Mouse (Mus musculus) layer of hippocampus, postnatal 36 days (tissue): ENCODE measurements around the gene Birc3. TPM values are rescaled to one million over a fixed set of nuclear protein-coding genes. Genes with fewer than 3 reads are reported as not detected.
A peak's percentile ranks its signal among the peaks of the same experiment; 100 is the strongest.
"Not testable (repeated sequence)": the region's sequence is repeated elsewhere in the genome, so short reads cannot be mapped to it uniquely, and the experiment has no call there.

Experiments used
- DNase-seq, 2 experiments: peaks; one replicate each; pipeline ENCODE4 v3.0.0; 2022
- total RNA-seq, 2 experiments: library from RNA; stranded (reverse); gene quantifications; 2 replicates each; pipeline ENCODE4 v1.2.3; 2021

Birc3 gene
- total RNA-seq, 2 experiments from 2014 or later, result 1.4 to 3.2 TPM

- DNase-seq, result not testable (repeated sequence)
These were observed 6.0 kb downstream of the Birc3 start for GRCm38 (mm10) chr9:7866981-7867380.

GRCm38 (mm10) chr9:7860976-7861375 is 12.0 kb downstream of the Birc3 start:
- no peak for DNase-seq

DNA sequence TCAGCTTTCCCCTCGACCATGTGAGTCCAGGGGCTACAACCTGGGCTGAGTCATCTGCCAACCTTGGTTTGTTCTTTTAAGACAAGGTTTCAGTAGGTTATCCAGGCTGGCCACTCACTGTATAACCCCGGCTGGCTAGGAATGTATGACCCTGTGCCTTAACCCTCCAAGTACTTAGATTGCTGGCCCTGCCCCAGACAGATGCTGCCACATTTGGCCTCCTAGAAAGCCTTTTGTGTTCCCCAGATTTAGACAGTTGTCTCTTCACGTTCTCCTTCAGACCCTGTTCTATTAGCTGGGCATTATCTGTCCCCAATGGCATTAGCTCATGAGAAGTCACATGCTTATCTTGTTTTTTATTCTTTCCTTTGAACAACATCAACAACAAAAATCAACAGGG is 17.1 kb downstream of the Birc3 start:
- no peak for DNase-seq

DNA sequence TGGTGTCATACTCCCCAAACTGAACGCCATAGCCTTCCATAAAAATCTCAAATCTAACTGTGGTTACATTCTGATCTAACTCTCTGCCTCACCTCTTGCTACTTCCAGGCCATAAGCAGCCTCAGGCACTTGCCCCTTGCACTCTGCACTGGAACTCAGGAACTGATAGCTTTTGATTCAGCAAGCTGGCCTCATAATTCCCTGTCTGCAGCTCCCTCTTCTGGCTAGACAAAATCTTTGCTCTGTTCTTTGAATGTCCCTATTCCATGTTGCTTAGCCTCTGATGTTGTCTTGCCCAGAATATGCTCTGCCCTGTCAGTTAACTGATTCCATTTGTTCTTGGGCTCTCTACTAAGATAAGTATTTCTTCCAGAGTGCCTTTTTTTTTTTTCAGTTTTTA is 17.6 kb downstream of the Birc3 start:
- DNase-seq, result peak in 1 of 2 experiments; percentile 24

DNA sequence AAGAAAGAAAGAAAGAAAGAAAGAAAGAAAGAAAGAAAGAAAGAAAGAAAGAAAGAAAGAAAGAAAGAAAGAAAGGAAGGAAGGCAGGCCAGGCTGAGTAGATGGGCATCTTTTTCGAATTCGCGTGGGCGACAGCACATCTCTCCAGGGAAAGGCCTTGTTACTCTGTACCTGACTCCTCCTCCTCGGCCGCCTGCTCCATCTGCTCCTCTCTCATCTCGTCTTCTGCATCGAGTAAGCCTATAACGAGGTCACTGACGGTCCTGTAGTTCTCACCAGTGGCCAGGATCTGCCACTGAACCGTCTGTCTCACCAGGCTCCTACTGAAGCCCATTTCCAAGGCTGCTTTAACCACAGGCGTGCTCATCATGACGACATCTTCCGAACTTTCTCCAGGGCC is 18.8 kb downstream of the Birc3 start:
- DNase-seq, result not testable (repeated sequence)

GRCm38 (mm10) chr9:7852346-7853230 is 20.4 kb downstream of the Birc3 start:
- DNase-seq, result no peak

DNA sequence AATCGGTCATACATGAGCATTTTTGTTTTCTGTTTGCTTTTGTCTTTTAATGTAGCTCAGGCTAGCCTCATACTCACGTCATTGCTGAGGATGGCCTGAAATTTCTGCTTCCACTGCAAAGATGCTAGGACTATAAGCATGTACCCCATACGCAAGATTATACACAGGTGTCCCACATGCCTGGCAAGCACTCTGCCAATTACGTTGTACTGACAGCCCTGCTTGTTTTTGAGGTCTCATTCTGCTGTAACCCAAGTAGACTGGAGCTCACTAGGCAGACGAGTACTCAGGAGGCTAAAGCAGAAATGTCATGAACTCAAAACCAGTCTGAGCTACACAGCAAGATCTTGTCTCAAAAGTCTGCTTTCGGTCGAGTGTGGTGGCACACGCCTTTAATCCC is 21.1 kb downstream of the Birc3 start:
- no peak for DNase-seq

DNA sequence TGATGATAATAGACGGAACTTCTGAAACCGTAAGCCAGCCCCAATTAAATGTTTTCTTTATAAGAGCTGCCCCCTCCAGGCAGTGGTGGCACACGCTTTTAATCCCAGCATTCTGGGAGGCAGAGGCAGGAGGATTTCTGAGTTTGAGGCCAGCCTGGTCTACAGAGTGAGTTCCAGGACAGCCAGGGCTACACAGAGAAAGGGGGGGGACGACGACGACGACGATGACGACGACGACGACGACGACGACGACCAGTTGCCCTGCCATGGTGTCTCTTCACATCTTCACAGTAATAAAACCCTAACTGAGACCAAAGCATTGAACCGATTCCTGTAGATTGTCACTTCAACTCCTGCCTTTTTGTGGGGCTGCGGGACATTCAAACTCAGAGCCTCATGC is 24.8 kb downstream of the Birc3 start:
- DNase-seq, result no peak

- no peak for DNase-seq
These were observed 26.3 kb downstream of the Birc3 start for GRCm38 (mm10) chr9:7846667-7847199.

GRCm38 (mm10) chr9:7845216-7845895 is 27.6 kb downstream of the Birc3 start:
- no peak for DNase-seq

GRCm38 (mm10) chr9:7841221-7841620 is 31.8 kb downstream of the Birc3 start:
- DNase-seq, result no peak

DNA sequence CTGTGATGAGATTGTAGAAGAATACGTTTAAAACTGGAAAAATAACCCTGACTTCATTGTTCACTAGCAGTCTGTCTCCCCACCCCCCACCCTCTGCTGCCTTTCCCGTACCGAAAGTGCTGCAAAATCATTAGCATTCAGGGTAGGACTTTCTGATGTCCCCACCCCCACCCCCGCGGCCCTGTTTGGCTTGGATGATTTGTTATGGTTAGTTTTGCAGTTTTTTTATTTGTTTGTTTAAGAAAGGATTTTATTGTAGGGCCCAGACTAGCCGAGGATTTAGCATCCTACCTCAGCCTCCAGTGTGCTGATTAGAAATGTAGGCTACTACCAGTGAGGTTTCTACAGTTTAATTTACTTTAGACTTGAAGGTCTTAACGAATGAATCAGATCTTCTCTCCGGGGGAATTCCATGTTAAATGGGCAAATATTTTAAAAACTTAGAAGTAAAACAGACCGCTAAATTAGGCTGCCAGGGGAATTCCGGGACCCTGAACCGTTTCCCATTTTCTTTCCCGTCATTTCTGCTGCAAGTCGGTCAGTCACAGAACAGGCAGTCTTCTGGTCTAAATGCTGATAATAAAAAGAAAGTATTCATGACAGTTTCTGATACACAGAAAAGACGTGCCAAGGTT is 35.1 kb downstream of the Birc3 start:
- DNase-seq, result no peak

- DNase-seq, result peak; percentile 94 to 95
These were observed 35.8 kb downstream of the Birc3 start, which contains the start of gene Birc2 for GRCm38 (mm10) chr9:7836905-7837805. TSS of gene Birc2 (minus strand) at chr9:7837064.

GRCm38 (mm10) chr9:7836331-7836730 is 36.7 kb downstream of the Birc3 start:
- peak in 1 of 2 experiments; percentile 30 for DNase-seq

DNA sequence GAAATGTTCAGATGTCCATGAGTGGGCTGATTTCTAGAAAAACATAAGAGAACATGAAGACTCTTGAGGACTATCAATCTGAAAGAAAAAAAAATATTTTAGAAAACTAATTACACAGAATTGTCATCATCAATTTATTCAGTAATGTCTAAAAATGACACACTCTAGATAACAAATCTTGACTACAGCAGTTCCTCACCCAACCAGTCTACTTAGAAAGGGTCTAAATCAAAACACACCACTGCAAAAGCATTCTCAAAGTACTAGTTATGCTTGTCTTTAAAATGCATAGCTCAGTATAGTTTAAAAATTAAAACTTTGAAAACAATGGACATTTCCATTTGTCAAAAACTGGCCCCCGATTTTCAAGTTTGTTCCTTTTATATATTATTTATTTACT is 37.7 kb downstream of the Birc3 start:
- DNase-seq, result no peak

GRCm38 (mm10) chr9:7833421-7833820 is 39.6 kb downstream of the Birc3 start:
- DNase-seq, result no peak

- no peak for DNase-seq
These were observed 43.2 kb downstream of the Birc3 start for GRCm38 (mm10) chr9:7829531-7830528.

GRCm38 (mm10) chr9:7828706-7829105 is 44.3 kb downstream of the Birc3 start:
- no peak for DNase-seq

- no peak for DNase-seq
These were observed 48.1 kb downstream of the Birc3 start for GRCm38 (mm10) chr9:7824916-7825315.

DNA sequence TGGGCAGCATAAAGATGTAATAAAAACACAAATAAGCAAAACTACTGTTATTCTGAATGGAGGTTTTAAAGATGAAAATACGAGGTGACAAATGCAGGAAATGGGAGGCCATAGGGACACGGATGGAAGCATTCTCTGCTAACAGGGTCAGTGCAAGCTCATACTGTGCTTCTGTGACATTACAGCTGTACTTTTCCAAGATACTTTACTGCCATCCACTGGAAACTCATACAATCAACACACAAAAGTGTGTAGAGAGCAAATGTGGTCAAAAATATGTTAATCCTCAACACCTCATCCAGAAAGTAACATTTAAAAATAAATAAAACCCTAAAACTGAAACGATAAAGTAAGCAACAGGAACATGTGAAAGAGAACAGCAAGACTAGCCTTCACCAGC is 50.2 kb downstream of the Birc3 start:
- no peak for DNase-seq

DNA sequence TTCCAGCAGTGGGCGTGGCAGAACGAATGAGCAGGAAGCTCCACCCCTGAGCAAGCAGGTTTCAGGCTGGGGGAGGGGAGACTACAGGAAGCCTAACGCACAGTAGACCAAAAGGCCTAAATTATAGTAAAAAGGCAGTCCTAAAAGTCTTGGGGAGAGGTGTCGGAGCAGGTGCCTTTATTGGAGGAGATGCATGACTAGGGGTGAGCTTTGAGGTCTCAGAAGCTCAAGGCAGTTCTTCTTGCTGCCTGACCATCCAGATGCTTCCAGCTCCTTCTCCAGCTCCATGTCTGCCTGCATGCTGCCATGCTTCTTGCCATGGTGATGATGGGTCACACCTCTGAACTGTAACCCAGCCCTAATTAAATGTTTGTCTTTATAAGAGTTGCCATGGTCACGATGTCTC is 67.9 kb downstream of the Birc3 start:
- no peak for DNase-seq
